Mouse (Mus musculus): Measurements from ENCODE around the gene Ilf3. TPM values are rescaled to one million over a fixed set of nuclear protein-coding genes. Genes with fewer than 3 reads are reported as not detected.

The Ilf3 gene
- polyA plus RNA-seq, 2 experiments from 2014 or later: 127 to 203 TPM

- ATAC-seq: no peak
These were observed 72.7 kb downstream of the Ilf3 start for GRCm38 (mm10) chr9:21440387-21440786.

GRCm38 (mm10) chr9:21443853-21444252 is 76.2 kb downstream of the Ilf3 start:
- no peak for ATAC-seq

GRCm38 (mm10) chr9:21444574-21444973 is 76.9 kb downstream of the Ilf3 start:
- ATAC-seq: no peak

GRCm38 (mm10) chr9:21445081-21445744 is 77.5 kb downstream of the Ilf3 start:
- ATAC-seq: no peak

GRCm38 (mm10) chr9:21447778-21448177 is 80.1 kb downstream of the Ilf3 start:
- ATAC-seq: peak; percentile 13

- peak; percentile 79 for ATAC-seq
These were observed 82.0 kb downstream of the Ilf3 start for GRCm38 (mm10) chr9:21449710-21450109.

GRCm38 (mm10) chr9:21450270-21450669 is 82.6 kb downstream of the Ilf3 start:
- ATAC-seq: peak; percentile 60

- no peak for ATAC-seq
These were observed 83.7 kb downstream of the Ilf3 start for GRCm38 (mm10) chr9:21451391-21451790.

GRCm38 (mm10) chr9:21451870-21452269 is 84.2 kb downstream of the Ilf3 start:
- ATAC-seq: no peak

- ATAC-seq: no peak
These were observed 85.3 kb downstream of the Ilf3 start for GRCm38 (mm10) chr9:21453003-21453402.

GRCm38 (mm10) chr9:21453459-21453858 is 85.8 kb downstream of the Ilf3 start:
- ATAC-seq: no peak

GRCm38 (mm10) chr9:21454556-21454955 is 86.9 kb downstream of the Ilf3 start:
- no peak for ATAC-seq

Other genes starting within 250 kb of the Ilf3 start
- 10 to 100 TPM; 35.2 to 77.5 TPM for gene Tyk2, start 236.6 kb upstream of the Ilf3 start, polyA plus RNA-seq (2017; shearing (Covaris generic))
- gene Cdc37, start 217.9 kb upstream of the Ilf3 start, polyA plus RNA-seq (2017; shearing (Covaris generic)): 100 to 1,000 TPM; 100 to 115 TPM
- 1 to 10 TPM in 1 of 2 experiments, under 1 TPM in 1; 0.67 to 1.3 TPM for gene Pde4a, start 202.2 kb upstream of the Ilf3 start, polyA plus RNA-seq (2017; shearing (Covaris generic))
- 10 to 100 TPM; 20.1 to 43.4 TPM for gene Keap1, start 128.5 kb upstream of the Ilf3 start, polyA plus RNA-seq (2017; shearing (Covaris generic))
- under 1 TPM in 1 of 2 experiments, not detected in 1; 0.12 TPM for gene S1pr5, start 119.4 kb upstream of the Ilf3 start, polyA plus RNA-seq (2017; shearing (Covaris generic))
- 10 to 100 TPM; 25.3 to 29.8 TPM for gene Atg4d, start 102.6 kb upstream of the Ilf3 start, polyA plus RNA-seq (2017; shearing (Covaris generic))
- gene Kri1, start 79.9 kb upstream of the Ilf3 start, polyA plus RNA-seq (2017; shearing (Covaris generic)): 10 to 100 TPM; 25.2 to 45.3 TPM
- gene Cdkn2d, start 76.5 kb upstream of the Ilf3 start, polyA plus RNA-seq (2017; shearing (Covaris generic)): 100 to 1,000 TPM; 124 to 126 TPM
- gene Ap1m2, start 55.5 kb upstream of the Ilf3 start, polyA plus RNA-seq (2017; shearing (Covaris generic)): 1 to 10 TPM; 2.4 to 2.9 TPM
- 100 to 1,000 TPM; 242 to 364 TPM for gene Slc44a2, start 47.2 kb upstream of the Ilf3 start, polyA plus RNA-seq (2017; shearing (Covaris generic))
- 10 to 100 TPM; 32.1 to 46.9 TPM for gene Qtrt1, start 44.0 kb downstream of the Ilf3 start, polyA plus RNA-seq (2017; shearing (Covaris generic))
- gene Dnm2, start 57.0 kb downstream of the Ilf3 start, polyA plus RNA-seq (2017; shearing (Covaris generic)): 100 to 1,000 TPM in 1 of 2 experiments, 10 to 100 TPM in 1; 97.0 to 119 TPM
- 1 to 10 TPM; 6.4 to 8.2 TPM for gene Tmed1, start 142.4 kb downstream of the Ilf3 start, polyA plus RNA-seq (2017; shearing (Covaris generic))
- 10 to 100 TPM; 51.6 to 60.4 TPM for gene AB124611, start 158.3 kb downstream of the Ilf3 start, polyA plus RNA-seq (2017; shearing (Covaris generic))
- 10 to 100 TPM in 1 of 2 experiments, 1 to 10 TPM in 1; 7.1 to 11.4 TPM for gene Carm1, start 179.0 kb downstream of the Ilf3 start, polyA plus RNA-seq (2017; shearing (Covaris generic))
- gene Timm29, start 224.9 kb downstream of the Ilf3 start, polyA plus RNA-seq (2017; shearing (Covaris generic)): 1 to 10 TPM; 3.2 to 6.1 TPM
- 10 to 100 TPM; 19.6 to 30.7 TPM for gene Yipf2, start 225.0 kb downstream of the Ilf3 start, polyA plus RNA-seq (2017; shearing (Covaris generic))
- 10 to 100 TPM; 22.7 to 24.1 TPM for gene Smarca4, start 248.3 kb downstream of the Ilf3 start, polyA plus RNA-seq (2017; shearing (Covaris generic))

Data from CD4-positive, CD25-positive, alpha-beta regulatory T cell, adult 4 months (primary cell).